Mouse (Mus musculus) gonadal fat pad, adult 2 months (tissue): ENCODE results near the gene Lin37. TPM values are rescaled to one million over a fixed set of nuclear protein-coding genes. Genes with fewer than 3 reads are reported as not detected.

Experiments used
- DNase-seq: peaks from one replicate; pipeline ENCODE4 v3.0.0-alpha.2; 2012; ENCODE audit warnings: low read depth
- polyA plus RNA-seq: library from polyadenylated mRNA; depleted of rRNA; stranded (reverse); fragments of >200 nt; gene quantifications from 2 replicates; pipeline ENCODE4 v1.2.3, GENCODE M21; 2012

Lin37 gene
- polyA plus RNA-seq, 1 experiment, result 31.8 TPM

DNA sequence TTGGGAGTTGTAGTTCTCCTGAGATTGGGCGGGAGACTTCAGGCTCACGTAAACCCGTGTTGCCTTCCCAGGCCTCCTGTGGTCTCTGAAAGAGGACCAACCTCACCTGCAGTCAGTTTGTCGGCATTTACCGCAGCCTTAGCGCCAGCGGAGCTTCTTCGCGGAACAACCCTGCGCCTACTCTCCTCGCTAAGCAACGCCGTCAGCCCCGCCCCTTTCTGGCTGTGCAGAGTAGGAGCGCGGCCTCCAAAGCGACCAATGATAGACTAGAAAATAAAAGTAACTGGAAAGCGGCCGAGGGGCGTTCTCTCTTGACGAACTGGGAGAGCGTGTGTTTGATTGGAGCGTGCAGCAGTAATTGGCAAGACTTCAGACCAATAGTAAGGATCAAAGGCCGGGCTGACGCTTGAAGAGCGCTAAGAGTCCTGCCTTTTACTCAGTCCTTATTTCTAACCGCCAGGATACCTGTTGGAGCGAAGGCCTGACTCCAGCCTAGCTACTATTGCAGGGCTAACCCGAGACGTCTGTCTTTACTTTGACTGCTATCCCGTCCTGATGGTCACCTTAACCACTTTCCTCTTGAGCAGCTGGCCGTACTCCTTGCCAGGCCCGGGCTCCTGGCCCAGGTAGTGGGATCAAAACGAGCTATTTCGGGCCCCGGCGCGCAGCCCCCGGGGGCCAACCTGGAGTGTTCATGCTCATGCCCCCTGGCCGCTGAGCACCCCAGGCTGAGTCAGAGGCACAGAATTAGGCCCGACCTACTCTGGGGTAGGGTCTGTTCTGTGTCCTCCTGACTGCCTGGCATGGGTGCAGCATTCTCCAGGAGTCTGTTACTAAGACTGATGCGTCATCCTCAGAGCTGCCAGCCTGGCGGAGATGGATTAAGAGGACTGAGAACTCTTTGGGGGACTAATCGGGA, 7.3 kb downstream of the Lin37 start, which contains the start of the genes Hspb6 and Proser3:
Hspb6 (plus strand) TSS at position 77 of the 919 bp plus-strand sequence.
Proser3 (minus strand) TSS at position 198 of the 919 bp plus-strand sequence.
- DNase-seq, result peak; percentile 96

GRCm38 (mm10) chr7:30551445-30552101, 8.1 kb downstream of the Lin37 start:
- DNase-seq, result peak; percentile 60

DNA sequence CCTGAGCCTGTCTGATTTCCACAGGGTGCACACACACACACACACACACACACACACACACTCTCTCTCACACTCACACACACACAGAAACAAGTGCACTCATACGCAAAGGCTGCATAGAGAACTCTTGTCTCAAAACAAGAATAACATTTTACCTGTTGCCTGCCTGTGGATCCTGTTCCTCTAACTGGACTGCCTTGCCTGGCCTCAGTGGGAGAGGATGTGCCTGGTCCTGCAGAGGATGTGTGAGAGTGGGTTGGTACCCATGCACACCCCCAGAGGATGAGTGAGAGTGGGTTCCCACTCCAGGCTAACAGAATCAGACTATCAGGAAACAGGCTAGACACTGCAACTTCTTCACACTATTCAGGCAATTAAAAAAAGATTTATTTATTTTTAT, 9.0 kb downstream of the Lin37 start:
- DNase-seq, result no peak

- DNase-seq, result no peak
These were observed 9.8 kb downstream of the Lin37 start for GRCm38 (mm10) chr7:30549880-30550279.

DNA sequence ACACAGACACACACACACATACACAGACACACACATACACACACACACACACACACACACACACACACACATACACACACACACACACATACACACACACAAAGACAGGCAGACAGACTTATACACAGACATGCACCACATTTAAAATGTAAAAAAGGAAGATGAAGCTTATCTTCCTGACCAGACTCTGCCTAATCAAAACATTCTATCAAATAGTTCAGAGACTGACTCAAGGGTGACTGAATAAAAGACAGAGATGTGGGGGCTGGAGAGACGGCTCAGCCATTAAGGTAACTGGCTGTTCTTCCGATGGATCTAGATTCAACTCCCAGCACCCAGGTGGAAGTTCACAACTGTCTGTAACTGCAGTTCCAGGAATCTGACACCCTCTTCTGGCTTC, 15.3 kb downstream of the Lin37 start:
- no peak for DNase-seq

DNA sequence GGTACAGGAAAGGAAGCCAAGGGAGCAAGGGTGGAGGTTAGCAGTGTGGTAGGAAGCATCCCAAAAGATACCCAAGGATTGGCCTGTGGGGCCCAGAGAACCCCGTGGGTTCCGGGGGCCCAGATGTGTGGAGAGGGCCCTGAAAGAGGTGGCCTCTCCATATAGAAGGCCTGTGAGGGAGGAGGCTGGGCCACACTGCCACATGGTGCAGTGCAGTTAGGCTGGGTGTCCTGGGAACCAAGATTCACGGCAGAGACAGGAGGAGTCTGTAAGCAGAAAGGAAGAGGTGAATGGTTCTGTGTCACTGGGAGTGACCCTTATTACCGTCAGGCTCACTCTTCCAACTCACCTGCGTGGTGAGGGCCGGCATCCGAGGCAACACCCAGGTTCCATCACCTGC, 19.1 kb downstream of the Lin37 start:
- DNase-seq, result no peak

DNA sequence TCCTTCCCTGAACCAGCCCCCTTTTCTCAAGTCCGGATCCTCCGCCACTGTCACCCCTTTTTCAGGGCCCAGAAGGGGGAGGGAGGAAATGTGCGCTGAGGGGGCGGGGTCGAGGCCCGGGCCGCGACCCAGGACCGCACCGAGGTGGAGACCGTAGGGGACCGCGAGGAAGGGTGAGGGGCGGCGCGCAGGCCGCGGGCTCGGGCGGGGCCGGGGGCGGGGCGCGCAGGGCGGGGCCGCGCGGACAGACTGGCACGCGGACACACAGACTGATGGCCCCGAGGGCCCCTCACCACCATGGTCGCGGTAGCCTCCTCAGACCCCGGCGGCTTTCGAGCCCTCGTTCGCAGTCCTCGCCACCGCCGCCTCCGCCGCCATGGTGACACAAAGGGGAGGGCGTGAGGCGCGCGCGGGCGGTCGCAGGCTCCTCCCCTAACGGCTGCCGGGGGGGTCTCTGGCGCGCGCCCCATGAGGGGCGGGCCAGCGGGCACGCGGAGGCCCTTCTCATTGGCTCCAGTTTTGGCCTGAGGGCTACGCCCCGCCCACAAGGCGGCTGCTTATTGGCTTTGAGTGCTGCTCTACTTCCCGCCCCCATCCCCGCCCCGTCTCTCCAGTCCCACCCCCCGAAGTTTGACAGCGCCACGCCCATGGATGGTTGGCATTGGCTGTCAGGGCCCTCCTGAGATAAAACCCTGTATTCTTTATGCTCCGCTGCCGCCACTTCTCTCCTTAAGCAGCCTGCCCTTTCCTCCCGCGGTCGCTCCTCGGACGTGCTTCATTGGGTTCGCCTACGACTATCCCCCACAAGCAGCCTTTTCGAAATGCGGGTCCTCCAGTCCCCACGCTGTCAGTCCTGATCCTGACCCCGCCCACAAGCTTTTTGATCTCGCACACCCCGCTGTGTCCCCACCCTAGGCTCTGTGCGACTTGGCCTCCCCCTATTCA, 24.7 kb downstream of the Lin37 start, which contains the start of gene Arhgap33:
Arhgap33 (minus strand) TSS at position 428 of the 945 bp plus-strand sequence.
- no peak for DNase-seq

DNA sequence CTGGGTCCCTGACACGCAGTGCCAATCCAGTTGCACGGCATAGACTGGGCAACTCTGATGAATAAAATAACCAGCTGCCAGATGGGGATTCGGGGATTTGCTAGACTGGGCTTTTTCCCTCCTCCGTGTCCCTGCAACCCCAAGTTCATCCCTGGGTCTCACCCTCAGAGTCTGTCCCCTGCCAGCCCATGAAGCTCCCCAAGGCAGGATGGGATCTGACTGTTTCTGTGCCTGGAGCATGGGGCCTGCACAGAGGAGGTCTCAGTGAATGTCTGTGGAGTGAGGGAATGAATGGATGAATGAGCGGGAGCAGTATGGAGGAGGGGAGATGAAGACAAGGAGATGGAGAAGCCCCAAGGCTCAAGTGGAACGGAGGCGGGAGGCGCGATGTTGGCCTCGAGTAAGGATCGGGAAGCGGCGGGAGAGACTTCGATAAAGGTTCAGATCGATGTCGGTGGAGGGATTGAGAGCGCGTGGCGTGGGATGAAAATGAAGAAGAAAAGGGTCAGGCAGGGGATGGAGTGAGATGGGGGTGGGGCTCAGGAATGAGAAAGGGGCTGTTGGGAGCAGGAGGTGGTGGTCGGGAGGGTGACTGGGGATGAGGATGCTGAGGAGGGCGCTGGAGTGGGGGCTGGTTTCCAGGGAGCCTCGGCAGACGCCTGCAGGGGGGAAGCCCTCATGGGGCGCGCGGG, 25.6 kb downstream of the Lin37 start:
- DNase-seq, result no peak

GRCm38 (mm10) chr7:30532931-30533330, 26.7 kb downstream of the Lin37 start:
- no peak for DNase-seq

DNA sequence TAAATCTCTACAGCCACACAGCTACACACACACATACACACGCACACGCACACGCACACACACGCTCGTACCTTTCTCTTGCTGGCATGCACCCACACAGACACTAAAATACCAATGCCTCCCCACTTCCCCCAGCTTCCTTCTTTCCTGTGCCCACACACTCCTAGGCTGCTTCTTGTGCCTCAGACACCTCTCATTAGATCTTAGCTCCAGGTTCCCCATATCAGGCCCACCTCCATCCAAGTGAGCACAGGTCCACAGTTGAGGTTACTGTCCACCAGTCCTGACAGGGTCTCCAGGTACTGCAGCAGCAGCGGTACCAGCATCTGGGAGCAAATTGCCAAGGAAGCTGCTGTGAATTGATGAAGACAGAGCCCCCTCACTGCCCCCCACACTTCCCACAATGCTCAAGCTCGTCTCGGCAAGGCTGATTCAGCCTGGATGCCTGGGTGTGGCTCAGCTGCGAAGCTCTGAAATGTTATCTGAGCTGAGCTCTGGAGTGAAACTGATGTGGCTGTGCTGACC, 28.3 kb downstream of the Lin37 start:
- no peak for DNase-seq

DNA sequence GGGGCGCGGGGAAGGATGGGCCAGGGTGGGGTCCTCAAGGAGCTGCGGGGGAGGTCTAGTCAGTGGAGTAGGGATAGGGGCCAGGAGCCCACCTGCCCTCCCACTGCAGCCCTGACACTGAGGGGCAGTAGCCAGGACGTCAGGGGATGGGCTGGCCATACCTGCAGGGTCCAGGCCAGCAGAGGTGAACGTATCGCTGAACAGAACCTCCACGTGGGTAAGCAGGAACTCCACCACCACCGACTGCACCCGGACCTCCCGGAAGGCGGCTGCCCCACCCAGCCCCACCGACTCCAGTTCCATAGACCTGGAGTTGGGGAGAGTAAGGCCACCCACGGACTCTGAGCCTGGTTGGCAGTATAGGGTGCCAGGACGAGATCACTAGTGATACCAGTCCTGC, 32.7 kb downstream of the Lin37 start:
- no peak for DNase-seq

DNA sequence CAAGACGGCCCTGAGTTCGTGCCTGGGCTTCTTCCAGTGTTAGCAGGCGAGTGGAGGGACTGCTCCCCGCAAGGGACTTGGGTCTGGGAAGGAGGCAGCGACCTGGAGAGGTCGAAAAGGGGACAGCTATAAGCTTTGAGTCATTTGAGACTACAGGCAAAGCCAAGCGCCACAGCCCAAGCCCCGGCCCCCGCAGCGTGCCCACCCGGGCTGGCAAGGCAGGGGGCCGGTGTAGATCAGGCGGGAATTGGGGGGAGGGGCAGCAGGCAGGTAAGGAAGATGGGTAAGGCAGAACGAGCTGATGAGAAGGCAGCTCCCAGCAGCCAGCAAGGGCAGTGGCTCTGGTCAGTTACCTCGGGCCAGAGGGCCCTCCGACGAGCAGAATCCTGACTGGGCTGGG, 33.2 kb downstream of the Lin37 start:
- DNase-seq, result no peak

DNA sequence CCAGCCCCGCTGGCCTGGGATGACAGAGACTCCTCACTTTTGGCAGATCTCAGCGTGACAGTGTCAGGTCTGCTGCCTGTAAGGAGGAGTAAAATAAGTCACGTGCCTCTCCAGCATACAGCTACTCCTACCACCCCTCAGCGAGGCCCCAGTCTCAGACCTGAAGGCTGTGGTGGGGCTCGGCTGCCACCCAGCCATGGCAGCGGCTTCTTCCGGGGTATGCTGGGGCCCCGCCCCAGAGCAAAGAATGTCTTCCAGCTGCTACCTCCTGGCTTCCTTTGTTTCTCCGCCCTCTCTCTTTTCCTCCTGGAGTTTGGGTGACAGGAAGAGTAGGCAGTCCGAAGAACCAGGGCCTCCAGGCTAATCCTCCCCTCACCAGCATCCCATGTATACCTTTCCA, 33.7 kb downstream of the Lin37 start:
- no peak for DNase-seq

- no peak for DNase-seq
These were observed 35.2 kb downstream of the Lin37 start for GRCm38 (mm10) chr7:30524487-30524886.

DNA sequence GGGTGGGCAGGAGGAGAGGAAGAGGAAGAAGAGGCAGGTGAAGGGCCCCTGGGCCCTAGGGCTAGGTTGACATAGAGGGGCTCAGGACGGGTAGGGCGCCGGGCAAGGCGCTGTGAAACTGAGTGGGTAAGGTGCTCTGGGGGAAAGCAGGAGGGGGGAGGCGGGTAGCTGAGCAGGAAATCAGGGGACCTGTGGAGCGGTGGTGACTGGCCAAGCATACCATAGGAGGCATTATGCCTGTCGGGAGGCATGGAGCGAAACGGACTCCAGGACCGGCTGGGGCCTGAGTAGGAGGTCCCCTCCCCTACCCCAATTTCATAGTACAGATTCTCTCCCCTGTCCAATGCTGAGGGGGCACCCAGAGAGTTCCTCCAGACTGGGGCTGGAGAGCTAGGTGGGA, 36.8 kb downstream of the Lin37 start:
- no peak for DNase-seq

- no peak for DNase-seq
These were observed 38.8 kb downstream of the Lin37 start for GRCm38 (mm10) chr7:30520856-30521255.

- no peak for DNase-seq
These were observed 39.2 kb downstream of the Lin37 start for GRCm38 (mm10) chr7:30520396-30520795.

DNA sequence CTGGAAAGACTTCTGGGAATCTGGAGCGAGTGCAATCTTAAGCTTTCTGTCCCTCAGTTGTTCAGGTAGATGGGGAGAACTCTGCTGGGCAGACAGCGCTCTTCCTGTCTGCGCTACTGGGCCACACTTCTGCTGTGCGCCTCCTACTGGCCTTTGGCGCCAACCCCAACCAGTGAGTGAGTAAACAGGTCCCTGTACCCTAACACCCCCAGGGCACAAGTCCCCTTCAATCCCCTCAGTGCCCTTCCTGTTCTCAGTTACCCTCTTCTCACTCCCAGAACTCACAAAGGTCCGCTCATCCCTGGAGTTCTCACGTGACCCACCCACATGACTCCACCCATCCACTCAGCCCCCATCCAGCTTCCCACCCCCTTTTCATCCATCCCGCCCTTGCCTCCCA, 41.3 kb downstream of the Lin37 start:
- DNase-seq, result no peak

- DNase-seq, result no peak
These were observed 44.5 kb downstream of the Lin37 start for GRCm38 (mm10) chr7:30515003-30515760.

DNA sequence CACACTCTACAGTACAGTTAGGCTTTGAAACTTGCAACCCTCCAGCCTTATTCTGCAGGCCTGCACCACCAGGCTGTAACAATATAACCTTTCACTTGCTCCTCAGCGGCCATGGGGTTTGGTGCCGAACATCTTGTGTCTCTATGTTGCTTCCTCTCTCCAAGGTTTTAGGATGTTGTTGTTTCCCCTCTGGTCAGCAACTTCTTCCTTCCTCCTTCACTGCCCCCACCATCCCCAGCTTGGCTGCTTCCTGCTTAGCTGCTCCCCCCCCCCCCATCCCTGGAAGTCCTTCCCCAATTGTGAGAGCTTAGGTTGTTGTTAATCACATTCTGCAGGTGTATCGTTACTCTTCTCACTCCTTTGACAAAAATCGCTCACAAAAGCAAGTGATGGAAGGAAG, 51.6 kb downstream of the Lin37 start:
- DNase-seq, result no peak
